Mouse (Mus musculus) intestine, embryonic 16.5 days (tissue): ENCODE results near the gene Napepld. TPM values are rescaled to one million over a fixed set of nuclear protein-coding genes. Genes with fewer than 3 reads are reported as not detected.
A peak's percentile ranks its signal among the peaks of the same experiment; 100 is the strongest.

Experiments used
- ATAC-seq: fragments of 200-750 bp; cut with Nextera tagmentation; 2 replicates; pipeline ENCODE4 v1.8.0; 2017; ENCODE audit warnings: moderate TSS enrichment, moderate library complexity
- H3K27ac ChIP-seq: fragments of 300-500 bp; sonication (generic); 2 replicates; pipeline ENCODE4 v1.5.1; 2014; ENCODE audit warnings: mild to moderate bottlenecking, low read length
- H3K27me3 ChIP-seq: fragments of 300-500 bp; sonication (generic); replicated peaks from 2 replicates; pipeline ENCODE4 v1.6.1; 2014; ENCODE audit warnings: low read length, control low read depth, mixed read lengths; ENCODE audit not compliant: control insufficient read depth, insufficient read depth
- H3K36me3 ChIP-seq: fragments of 300-500 bp; sonication (generic); 2 replicates; pipeline ENCODE4 v1.6.1; 2014; ENCODE audit warnings: low read length, control low read depth; ENCODE audit not compliant: control insufficient read depth, insufficient read depth
- H3K4me1 ChIP-seq: fragments of 300-500 bp; sonication (generic); 2 replicates; pipeline ENCODE4 v1.6.1; 2014; ENCODE audit warnings: low read length, control low read depth, mixed read lengths; ENCODE audit not compliant: control insufficient read depth, insufficient read depth
- H3K4me2 ChIP-seq: fragments of 300-500 bp; sonication (generic); 2 replicates; pipeline ENCODE4 v1.6.1; 2014; ENCODE audit warnings: low read depth, low read length, control low read depth
- H3K4me3 ChIP-seq: fragments of 300-500 bp; sonication (generic); 2 replicates; pipeline ENCODE4 v1.5.1; 2014; ENCODE audit warnings: mild to moderate bottlenecking, low read length
- H3K9ac ChIP-seq: fragments of 300-500 bp; sonication (generic); 2 replicates; pipeline ENCODE4 v1.6.1; 2014; ENCODE audit warnings: low read depth, low read length
- H3K9me3 ChIP-seq: fragments of 300-500 bp; sonication (generic); 2 replicates; pipeline ENCODE4 v1.6.1; 2016; ENCODE audit warnings: low read length, control low read depth; ENCODE audit not compliant: control insufficient read depth
- WGBS: fragments of 180-500 bp; shearing (Covaris S2); extraction: QIAGEN DNeasy Blood & Tissue Kit; methylation state at CpG from one replicate; pipeline ENCODE4 v1.1.7; 2014; 5-methylcytosine and 5-hydroxymethylcytosine counted together
- polyA plus RNA-seq: library from polyadenylated mRNA; unstranded; fragments of >200 nt; fragmentation: Nextera tagmentation; extraction: Ambion mirVana; gene quantifications from 2 replicates; pipeline ENCODE4 v1.2.1, GENCODE M21; 2015

Gene Napepld
- polyA plus RNA-seq, 1 experiment from 2014 or later, result 3.1 TPM

GRCm38 (mm10) chr5:21663081-21663480, 38.1 kb downstream of the Napepld start:
- no peaks in the 10 kb centered on the region for H3K4me1 ChIP-seq
- peaks cover 2% of the 10 kb centered on the region; the same call in 1 of the 2 replicates for H3K36me3 ChIP-seq
- no peak overlapping the region for H3K4me3 ChIP-seq
- 93% methylated on average over 11 of the region's 11 CpGs for WGBS
- ATAC-seq, result no peak
- no peak overlapping the region for H3K9ac ChIP-seq
- no peaks in the 10 kb centered on the region for H3K27me3 ChIP-seq
- no peak overlapping the region for H3K4me2 ChIP-seq
- no peaks in the 10 kb centered on the region for H3K9me3 ChIP-seq
- H3K27ac ChIP-seq, result no peak overlapping the region

GRCm38 (mm10) chr5:21660850-21661249, 40.3 kb downstream of the Napepld start:
- ATAC-seq, result no peak
- no peak overlapping the region for H3K9ac ChIP-seq
- H3K27ac ChIP-seq, result no peak overlapping the region
- H3K4me3 ChIP-seq, result no peak overlapping the region
- no peaks in the 10 kb centered on the region for H3K4me1 ChIP-seq
- peaks cover 2% of the 10 kb centered on the region for H3K36me3 ChIP-seq
- no peak overlapping the region for H3K4me2 ChIP-seq
- 69% methylated on average over 6 of the region's 6 CpGs for WGBS
- H3K9me3 ChIP-seq, result no peaks in the 10 kb centered on the region
- H3K27me3 ChIP-seq, result no peaks in the 10 kb centered on the region

GRCm38 (mm10) chr5:21658623-21659395, 42.4 kb downstream of the Napepld start:
- Histone ChIP-seq H3K4me3 (no peak overlapping the region), H3K9me3 (no peaks in the 10 kb centered on the region), H3K9ac (no peak overlapping the region), H3K27me3 (no peaks in the 10 kb centered on the region), H3K4me2 (no peak overlapping the region), H3K4me1 (no peaks in the 10 kb centered on the region), H3K36me3 (peaks cover 5% of the 10 kb centered on the region), H3K27ac (no peak overlapping the region)
- peak; percentile 88 for ATAC-seq
- 40% methylated on average over 11 of the region's 11 CpGs for whole genome bisulfite sequencing

- H3K27me3 ChIP-seq, result no peaks in the 10 kb centered on the region
- no peaks in the 10 kb centered on the region for H3K9me3 ChIP-seq
- no peak overlapping the region for H3K9ac ChIP-seq
- H3K4me3 ChIP-seq, result no peak overlapping the region
- H3K27ac ChIP-seq, result no peak overlapping the region
- no peak overlapping the region for H3K4me2 ChIP-seq
- no peak for ATAC-seq
- 85% methylated on average over 6 of the region's 6 CpGs for WGBS
- peaks cover 5% of the 10 kb centered on the region for H3K36me3 ChIP-seq
- no peaks in the 10 kb centered on the region for H3K4me1 ChIP-seq
Observed at GRCm38 (mm10) chr5:21658038-21658437, 43.2 kb downstream of the Napepld start.

GRCm38 (mm10) chr5:21656912-21657311, 44.3 kb downstream of the Napepld start:
- Histone ChIP-seq H3K9ac (no peak overlapping the region), H3K27ac (no peak overlapping the region), H3K36me3 (peaks cover 3% of the 10 kb centered on the region), H3K4me2 (no peak overlapping the region), H3K4me3 (no peak overlapping the region), H3K9me3 (no peaks in the 10 kb centered on the region), H3K27me3 (no peaks in the 10 kb centered on the region), H3K4me1 (no peaks in the 10 kb centered on the region)
- ATAC-seq, result no peak
- WGBS, result 86% methylated on average over 9 of the region's 9 CpGs

- Histone ChIP-seq H3K27ac (no peak overlapping the region), H3K9me3 (no peaks in the 10 kb centered on the region), H3K9ac (no peak overlapping the region), H3K36me3 (peaks cover 8% of the 10 kb centered on the region), H3K4me1 (no peaks in the 10 kb centered on the region), H3K27me3 (no peaks in the 10 kb centered on the region), H3K4me3 (no peak overlapping the region), H3K4me2 (no peak overlapping the region)
- no peak for ATAC-seq
- 83% methylated on average over 7 of the region's 7 CpGs for WGBS
Observed at GRCm38 (mm10) chr5:21651885-21652612, 49.1 kb downstream of the Napepld start.

- WGBS, result 80% methylated on average over 2 of the region's 2 CpGs
- Histone ChIP-seq H3K27me3 (no peaks in the 10 kb centered on the region), H3K4me1 (no peaks in the 10 kb centered on the region), H3K4me2 (no peak overlapping the region), H3K27ac (no peak overlapping the region), H3K36me3 (peaks cover 8% of the 10 kb centered on the region; the same call in 1 of the 2 replicates), H3K9ac (no peak overlapping the region), H3K4me3 (no peak overlapping the region), H3K9me3 (no peaks in the 10 kb centered on the region)
- no peak for ATAC-seq
Observed at GRCm38 (mm10) chr5:21650736-21651135, 50.5 kb downstream of the Napepld start.

- Histone ChIP-seq H3K4me1 (no peaks in the 10 kb centered on the region), H3K9ac (peak overlapping the region; percentile 88), H3K27me3 (no peaks in the 10 kb centered on the region), H3K36me3 (peaks cover 5% of the 10 kb centered on the region; the same call in 1 of the 2 replicates), H3K9me3 (no peaks in the 10 kb centered on the region), H3K4me2 (peak overlapping the region; percentile 80), H3K27ac (peak overlapping the region; percentile 83), H3K4me3 (peak overlapping the region; percentile 82)
- WGBS, result 0% methylated on average over 25 of the region's 25 CpGs
- no peak for ATAC-seq
Observed at GRCm38 (mm10) chr5:21646133-21646491, 55.1 kb downstream of the Napepld start.

GRCm38 (mm10) chr5:21645439-21646132, 55.6 kb downstream of the Napepld start, which contains the start of the genes Fbxl13 and Armc10:
TSS of gene Fbxl13 (minus strand) at chr5:21645634.
TSS of gene Armc10 (plus strand) at chr5:21645813.
- Histone ChIP-seq H3K4me2 (peak within 1 kb of the TSS; percentile 80), H3K27ac (peak within 1 kb of the TSS; percentile 83), H3K4me3 (peak within 1 kb of the TSS; percentile 82), H3K27me3 (no peaks in the 10 kb centered on the region), H3K36me3 (peaks cover 5% of the 10 kb centered on the region; the same call in 1 of the 2 replicates), H3K9me3 (no peaks in the 10 kb centered on the region), H3K4me1 (no peaks in the 10 kb centered on the region), H3K9ac (peak within 1 kb of the TSS; percentile 88)
- ATAC-seq, result peak; percentile 99
- 1% methylated on average over 37 of the region's 40 CpGs for WGBS
